8 mouse cellular contexts compared by ENCODE assay signal in genomic region chr7:19319906-19320305, GRCm38 (mm10). TPM values are rescaled to one million over a fixed set of nuclear protein-coding genes. Genes with fewer than 3 reads are reported as not detected.
A peak's percentile ranks its signal among the peaks of the same experiment; 100 is the strongest.
DNase-seq lines count a peak whose midpoint lies in the region; ATAC-seq and TF ChIP-seq lines count a peak whose summit lies in the region.

No protein-coding gene starts in this region.

- H3K27ac ChIP-seq in forebrain, embryonic 13.5 days, result no peak overlapping the region
- H3K27ac ChIP-seq in liver, postnatal 0 days (ENCODE audit: low read depth), result no peak overlapping the region
- H3K27ac ChIP-seq in neural tube, embryonic 13.5 days (replicated peaks), result peak overlapping the region; percentile 52; the same call in 1 of the 2 replicates

- WGBS in forebrain, embryonic 13.5 days, result under 1% methylated on average over 41 of the region's 41 CpGs
- WGBS in liver, postnatal 0 days (ENCODE audit: insufficient replicate concordance), result under 1% methylated on average over 41 of the region's 41 CpGs
- WGBS in neural tube, embryonic 13.5 days, result under 1% methylated on average over 41 of the region's 41 CpGs

- peaks cover 14% of the 10 kb centered on the region for H3K4me1 ChIP-seq in forebrain, embryonic 13.5 days
- H3K4me1 ChIP-seq in liver, postnatal 0 days (ENCODE audit: insufficient read depth), result peaks cover 9% of the 10 kb centered on the region
- H3K4me1 ChIP-seq in neural tube, embryonic 13.5 days (replicated peaks), result peaks cover 16% of the 10 kb centered on the region

- intact Hi-C loops in heart, postnatal 10 days (cut with DNase I), result no loop called here

- peak overlapping the region; percentile 58 for H3K9ac ChIP-seq in forebrain, embryonic 13.5 days
- peak overlapping the region; percentile 51; the same call in 1 of the 2 replicates for H3K9ac ChIP-seq in liver, postnatal 0 days (replicated peaks)
- H3K9ac ChIP-seq in neural tube, embryonic 13.5 days, result peak overlapping the region; percentile 67

- TF ChIP-seq CTCF in liver, postnatal 0 days (IDR thresholded peaks at IDR 0.05; ENCODE audit: low read depth), result no peak

- H3K27me3 ChIP-seq in forebrain, embryonic 13.5 days, result peaks cover 18% of the 10 kb centered on the region
- peaks cover 16% of the 10 kb centered on the region; the same call in 1 of the 2 replicates for H3K27me3 ChIP-seq in liver, postnatal 0 days (ENCODE audit: insufficient read depth, low read length)
- peaks cover 37% of the 10 kb centered on the region for H3K27me3 ChIP-seq in neural tube, embryonic 13.5 days

- H3K4me3 ChIP-seq in forebrain, embryonic 13.5 days, result peak overlapping the region; percentile 52
- peak overlapping the region; percentile 43 for H3K4me3 ChIP-seq in liver, postnatal 0 days (ENCODE audit: low read depth, low read length)
- peak overlapping the region; percentile 47 for H3K4me3 ChIP-seq in neural tube, embryonic 13.5 days

- H3K9me3 ChIP-seq in forebrain, embryonic 13.5 days (replicated peaks), result no peaks in the 10 kb centered on the region
- no peaks in the 10 kb centered on the region for H3K9me3 ChIP-seq in liver, postnatal 0 days (ENCODE audit: low read length)
- H3K9me3 ChIP-seq in neural tube, embryonic 13.5 days, result no peaks in the 10 kb centered on the region

- DNase-seq in ES-CJ7 (ENCODE audit: low read depth, low spot score), result peak; percentile 95
- DNase-seq in heart, postnatal 10 days, result peak; percentile 97 to 98
- peak; percentile 97 to 99 for DNase-seq in kidney, postnatal 4 days
- DNase-seq in liver, postnatal 0 days, result peak; percentile 95
- peak; percentile 92 for DNase-seq in telencephalon, adult 2 months (ENCODE audit: low read depth, low spot score)

- H3K36me3 ChIP-seq in forebrain, embryonic 13.5 days (ENCODE audit: poor library complexity, severe bottlenecking), result no peaks in the 10 kb centered on the region
- H3K36me3 ChIP-seq in liver, postnatal 0 days (replicated peaks; ENCODE audit: insufficient read depth, low read length), result no peaks in the 10 kb centered on the region
- H3K36me3 ChIP-seq in neural tube, embryonic 13.5 days, result no peaks in the 10 kb centered on the region

- no peak for TF ChIP-seq EP300 in liver, postnatal 0 days (IDR thresholded peaks at IDR 0.05; ENCODE audit: low read depth)

- H3K4me2 ChIP-seq in forebrain, embryonic 13.5 days, result peak overlapping the region; percentile 83
- peak overlapping the region; percentile 78 for H3K4me2 ChIP-seq in liver, postnatal 0 days (ENCODE audit: low read depth, low read length)
- peak overlapping the region; percentile 70 for H3K4me2 ChIP-seq in neural tube, embryonic 13.5 days

- ATAC-seq in cerebellum, adult (ENCODE audit: insufficient number of reproducible peaks, low FRiP score, low TSS enrichment), result peak; percentile 95
- peak; percentile 98 for ATAC-seq in forebrain, embryonic 13.5 days
- peak; percentile 90 for ATAC-seq in liver, postnatal 0 days
- ATAC-seq in neural tube, embryonic 13.5 days (ENCODE audit: low read depth), result peak; percentile 93

RNA-seq across cellular contexts. Expression of gene Fosb, which starts 10.1 kb away (rescaled TPM):
- 0.06 TPM in 1 of 2 replicates, not detected in the other for polyA plus RNA-seq in forebrain, embryonic 13.5 days (2015; fragmentation: Nextera tagmentation; extraction: Ambion mirVana)
- under 1 TPM; 0.48 to 0.60 TPM for total RNA-seq in heart, postnatal 10 days (2021)
- polyA plus RNA-seq in liver, postnatal 0 days (2015; fragmentation: Nextera tagmentation; extraction: Ambion mirVana), result 0.06 TPM in 1 of 2 replicates, not detected in the other
- 0.06 and 0.19 TPM in 2 replicates for polyA plus RNA-seq in neural tube, embryonic 13.5 days (2015; fragmentation: Nextera tagmentation; extraction: Ambion mirVana)

RNA-seq across cellular contexts. Expression of gene Ercc1, which starts 24.7 kb away (rescaled TPM):
- 88.0 and 96.4 TPM in 2 replicates for polyA plus RNA-seq in forebrain, embryonic 13.5 days (2015; fragmentation: Nextera tagmentation; extraction: Ambion mirVana)
- total RNA-seq in heart, postnatal 10 days (2021), result 10 to 100 TPM; 40.1 to 43.2 TPM
- polyA plus RNA-seq in liver, postnatal 0 days (2015; fragmentation: Nextera tagmentation; extraction: Ambion mirVana), result 9.6 and 9.8 TPM in 2 replicates
- polyA plus RNA-seq in neural tube, embryonic 13.5 days (2015; fragmentation: Nextera tagmentation; extraction: Ambion mirVana), result 90.7 and 96.1 TPM in 2 replicates

RNA-seq across cellular contexts. Expression of gene Rtn2, which starts 37.5 kb away (rescaled TPM):
- 87.9 and 92.4 TPM in 2 replicates for polyA plus RNA-seq in forebrain, embryonic 13.5 days (2015; fragmentation: Nextera tagmentation; extraction: Ambion mirVana)
- total RNA-seq in heart, postnatal 10 days (2021), result 10 to 100 TPM; 67.9 to 82.8 TPM
- polyA plus RNA-seq in liver, postnatal 0 days (2015; fragmentation: Nextera tagmentation; extraction: Ambion mirVana), result 1.5 and 4.6 TPM in 2 replicates
- 103 and 117 TPM in 2 replicates for polyA plus RNA-seq in neural tube, embryonic 13.5 days (2015; fragmentation: Nextera tagmentation; extraction: Ambion mirVana)

RNA-seq across cellular contexts. Expression of gene Cd3eap, which starts 39.4 kb away (rescaled TPM):
- 21.4 and 23.2 TPM in 2 replicates for polyA plus RNA-seq in forebrain, embryonic 13.5 days (2015; fragmentation: Nextera tagmentation; extraction: Ambion mirVana)
- 10 to 100 TPM in 1 of 2 experiments, 1 to 10 TPM in 1; 8.2 to 11.0 TPM for total RNA-seq in heart, postnatal 10 days (2021)
- polyA plus RNA-seq in liver, postnatal 0 days (2015; fragmentation: Nextera tagmentation; extraction: Ambion mirVana), result 7.7 and 7.8 TPM in 2 replicates
- 19.8 and 21.1 TPM in 2 replicates for polyA plus RNA-seq in neural tube, embryonic 13.5 days (2015; fragmentation: Nextera tagmentation; extraction: Ambion mirVana)

RNA-seq across cellular contexts. Expression of gene Ppp1r13l, which starts 39.6 kb away (rescaled TPM):
- 3.6 and 4.1 TPM in 2 replicates for polyA plus RNA-seq in forebrain, embryonic 13.5 days (2015; fragmentation: Nextera tagmentation; extraction: Ambion mirVana)
- 10 to 100 TPM; 23.1 to 40.1 TPM for total RNA-seq in heart, postnatal 10 days (2021)
- 0.47 and 0.69 TPM in 2 replicates for polyA plus RNA-seq in liver, postnatal 0 days (2015; fragmentation: Nextera tagmentation; extraction: Ambion mirVana)
- polyA plus RNA-seq in neural tube, embryonic 13.5 days (2015; fragmentation: Nextera tagmentation; extraction: Ambion mirVana), result 1.2 and 3.4 TPM in 2 replicates

Comparison
In these comparisons a context has a peak if more than half of its experiments do, and no peak if none do; other contexts are left out.
1. RNA of gene Rtn2, which starts 37.5 kb away (polyA plus RNA-seq): 103 to 117 TPM in neural tube, embryonic 13.5 days and 87.9 to 92.4 TPM in forebrain, embryonic 13.5 days; 1.5 to 4.6 TPM in liver, postnatal 0 days; every median in the first group is over 10 times any median in the second.
2. Peak in every context shown above with its lines, with median percentiles within 50 percentile points of each other: DNase-seq, ATAC-seq, H3K4me2 ChIP-seq, H3K4me3 ChIP-seq and H3K9ac ChIP-seq.